Mouse (Mus musculus) T-helper 2 cell (primary cell): ENCODE measurements at regions not wholly inside any gene's neighbourhood (a gene's known extent, or its start where the extent isn't known, plus 50 kb on each side); places are given as distances from the start of the nearest gene placed in this dataset.

ENCODE experiments used
- in situ Hi-C: fragments of 300-600 bp; cut with MboI, MseI; formaldehyde crosslinking; loops from one replicate; pipeline ENCODE4 v1.15.1; 2025; ENCODE audit warnings: high pct_unique_total_duplicates

GRCm38 (mm10) chr15:42768396-42768795 lies 2634.2 kb downstream of the 9330182O14Rik start:
- in situ Hi-C loops = no loop called here

DNA sequence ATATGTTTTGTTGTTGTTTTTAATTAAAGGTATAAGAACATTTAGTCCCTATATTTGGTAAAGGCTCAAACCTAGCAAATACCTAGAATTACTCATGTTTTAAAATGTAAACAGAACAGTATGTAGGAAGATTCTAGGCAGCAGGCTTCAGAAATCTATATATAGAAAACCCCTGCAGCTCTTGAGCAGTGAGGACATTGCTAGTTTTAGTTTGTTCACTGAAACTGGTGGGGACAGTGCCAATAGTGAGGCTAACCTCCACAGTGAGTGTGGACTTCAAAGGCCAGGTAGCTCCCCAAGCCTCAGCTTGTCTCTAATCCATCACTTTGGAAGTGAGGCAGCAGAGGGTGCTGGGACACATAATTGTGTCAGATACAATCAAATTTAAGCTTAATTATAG lies 2645.7 kb downstream of the 9330182O14Rik start:
- in situ Hi-C loops = no loop called here

DNA sequence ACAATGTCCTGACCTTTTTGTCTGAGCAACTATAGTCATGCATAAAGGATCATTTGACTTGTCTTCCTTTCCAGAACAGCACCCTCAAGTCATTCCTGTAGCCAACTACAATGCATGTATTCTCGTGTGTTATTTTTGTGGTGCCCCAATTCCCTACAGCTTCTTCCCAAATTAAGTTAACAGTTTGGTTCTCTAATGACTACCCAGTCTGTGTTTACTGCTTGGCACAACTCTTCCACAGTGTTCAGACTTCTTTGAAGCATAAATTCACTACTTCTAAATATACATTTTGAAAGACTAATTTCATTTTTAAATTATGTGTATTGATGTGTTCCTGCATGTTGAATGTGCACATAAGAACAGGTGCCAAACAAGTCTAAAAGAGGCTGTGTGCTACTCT lies 2667.1 kb downstream of the 9330182O14Rik start:
- in situ Hi-C loops = no loop called here

DNA sequence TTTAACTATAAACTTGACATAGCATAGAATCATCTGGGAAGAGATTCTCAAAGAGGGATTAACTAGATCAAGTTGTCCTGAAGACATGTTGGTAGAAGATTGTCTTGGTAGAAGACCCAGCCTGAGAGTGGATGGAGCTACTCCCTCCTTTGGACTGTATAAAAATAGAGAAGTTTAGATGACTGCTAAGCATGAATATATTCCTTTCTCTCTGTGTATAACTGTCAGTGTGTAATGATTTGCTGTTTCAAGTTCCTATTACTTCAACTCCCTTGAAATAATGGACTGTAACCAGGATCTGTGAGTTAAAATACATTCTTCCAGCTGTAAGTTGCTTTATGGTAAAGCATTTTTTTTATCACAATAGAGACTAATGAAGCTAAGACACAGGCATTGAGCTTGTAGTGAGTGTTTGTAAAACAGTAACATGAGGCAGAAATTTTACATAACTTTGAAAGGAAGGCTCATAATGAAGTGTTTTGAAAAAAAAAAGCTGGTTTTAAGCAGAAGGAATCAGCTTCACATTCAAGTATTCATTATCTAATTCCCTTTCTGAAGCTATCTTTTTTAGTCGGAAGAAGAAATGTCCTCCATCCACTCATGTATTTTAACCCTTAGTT lies 2676.8 kb downstream of the 9330182O14Rik start:
- in situ Hi-C loops = no loop called here

DNA sequence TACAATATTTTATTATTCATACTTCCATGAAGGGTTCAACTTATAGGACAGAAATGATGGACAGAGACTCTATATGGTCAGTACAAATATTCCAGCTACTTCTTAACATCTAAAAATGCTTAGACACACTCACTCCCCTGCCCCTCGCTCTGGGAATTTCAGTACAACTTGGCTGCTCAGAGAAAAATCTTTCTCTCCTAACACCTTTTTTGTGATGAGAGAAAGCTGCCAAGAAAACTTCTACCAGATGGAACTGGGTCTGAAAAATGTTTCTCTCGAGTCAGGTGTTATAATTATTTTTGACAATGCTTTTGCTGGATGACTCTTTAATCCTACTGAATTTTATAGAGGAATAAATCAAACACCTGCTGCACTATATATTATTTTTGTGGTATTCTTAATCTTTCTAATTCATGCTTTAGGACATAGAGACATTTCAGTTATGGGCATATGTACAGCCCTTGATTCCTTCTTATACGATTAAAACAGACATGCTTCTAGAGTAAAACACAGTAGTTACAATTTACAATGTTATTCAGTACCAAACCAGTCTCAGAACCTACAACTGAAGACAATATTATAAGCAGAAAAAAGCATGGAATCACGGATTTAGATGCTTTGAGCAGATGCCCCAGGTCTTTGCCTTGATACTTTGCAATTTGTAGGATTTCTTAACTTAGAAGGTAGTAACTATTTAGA lies 2681.0 kb downstream of the 9330182O14Rik start:
- in situ Hi-C loops = no loop called here

- in situ Hi-C loops = no loop called here
Measured at GRCm38 (mm10) chr15:42838839-42839238, 2704.7 kb downstream of the 9330182O14Rik start.

DNA sequence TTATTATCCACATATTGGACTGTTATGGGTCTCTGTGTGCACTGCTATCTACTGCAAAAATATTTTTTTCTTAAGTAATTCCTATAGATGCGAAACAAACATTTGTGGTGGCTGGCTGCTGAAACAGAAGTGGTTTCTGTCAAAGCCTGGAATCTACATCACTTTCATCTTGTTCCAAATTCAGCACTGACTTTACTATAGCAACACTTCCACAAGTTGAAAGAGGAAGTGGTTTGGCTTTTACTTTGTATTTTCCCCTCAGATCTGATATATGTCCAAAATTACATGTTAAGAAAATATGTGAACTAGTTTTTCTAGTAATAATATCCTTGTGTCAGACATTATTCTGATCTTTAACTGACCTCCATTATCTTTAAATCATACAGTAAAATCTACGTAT lies 2715.8 kb downstream of the 9330182O14Rik start:
- in situ Hi-C loops = no loop called here

DNA sequence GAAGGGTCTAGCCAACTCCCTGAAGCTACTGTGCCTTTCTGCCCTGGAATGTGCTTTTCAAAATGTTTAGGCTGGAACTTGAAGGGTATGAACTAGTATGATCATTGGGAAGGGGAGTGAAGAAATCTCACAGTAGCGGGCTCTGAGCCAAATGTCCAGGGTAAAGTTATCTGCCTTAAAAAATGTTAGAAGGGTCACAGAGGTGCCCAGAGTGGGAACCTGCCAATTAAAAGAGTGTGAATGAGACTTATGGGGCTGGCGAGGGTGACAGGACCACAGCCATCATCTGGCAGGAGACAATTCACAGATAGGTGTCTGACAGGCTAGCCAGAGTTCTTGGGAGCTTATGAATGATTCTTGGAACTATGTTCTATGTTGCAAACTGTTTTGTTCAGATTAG lies 2738.3 kb downstream of the 9330182O14Rik start:
- in situ Hi-C loops = no loop called here

- in situ Hi-C loops = no loop called here
Measured at GRCm38 (mm10) chr15:42894611-42895010, 2760.4 kb downstream of the 9330182O14Rik start.

- in situ Hi-C loops = no loop called here
Measured at GRCm38 (mm10) chr15:42900056-42900455, 2765.9 kb downstream of the 9330182O14Rik start.

DNA sequence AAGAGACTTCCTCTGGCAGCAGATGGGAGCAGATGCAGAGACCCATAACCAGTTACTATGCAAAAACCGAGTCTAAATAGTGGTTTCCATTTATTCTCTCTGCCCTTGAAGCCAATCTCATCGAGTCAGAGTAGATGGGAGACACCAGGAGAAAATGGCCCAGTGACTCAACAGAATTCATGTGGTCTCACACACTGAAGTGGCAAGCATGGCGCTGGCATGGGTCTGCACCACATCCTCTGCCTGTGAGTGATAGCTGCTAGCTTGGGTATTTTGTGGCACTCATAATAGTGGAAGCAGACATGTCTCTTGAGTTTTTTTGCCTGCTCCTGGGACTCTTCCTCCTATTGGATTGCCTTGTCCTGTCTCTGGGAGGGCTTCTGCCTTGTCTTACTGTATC lies 2767.6 kb downstream of the 9330182O14Rik start:
- in situ Hi-C loops = no loop called here

DNA sequence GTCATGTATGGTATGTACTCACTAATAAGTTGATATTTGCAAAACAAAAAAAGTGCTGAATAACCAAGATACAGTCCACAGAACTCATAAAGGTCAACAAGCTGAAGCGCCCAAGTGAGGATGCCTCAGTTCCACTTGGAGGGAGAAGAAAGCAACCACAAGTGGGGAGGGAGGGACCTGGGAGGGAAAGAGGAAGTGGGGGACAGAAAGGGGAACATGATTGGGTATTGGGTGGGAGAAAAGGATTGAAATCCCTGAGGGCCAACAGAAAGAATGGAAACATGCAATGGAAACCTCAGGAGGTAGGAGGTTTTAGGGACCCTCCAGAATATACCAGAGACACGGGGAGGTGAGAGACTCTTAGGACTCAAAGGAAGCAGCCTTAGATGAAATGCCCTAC lies 2777.2 kb downstream of the 9330182O14Rik start:
- in situ Hi-C loops = no loop called here

- in situ Hi-C loops = no loop called here
Measured at GRCm38 (mm10) chr15:42912880-42913279, 2778.7 kb downstream of the 9330182O14Rik start.

DNA sequence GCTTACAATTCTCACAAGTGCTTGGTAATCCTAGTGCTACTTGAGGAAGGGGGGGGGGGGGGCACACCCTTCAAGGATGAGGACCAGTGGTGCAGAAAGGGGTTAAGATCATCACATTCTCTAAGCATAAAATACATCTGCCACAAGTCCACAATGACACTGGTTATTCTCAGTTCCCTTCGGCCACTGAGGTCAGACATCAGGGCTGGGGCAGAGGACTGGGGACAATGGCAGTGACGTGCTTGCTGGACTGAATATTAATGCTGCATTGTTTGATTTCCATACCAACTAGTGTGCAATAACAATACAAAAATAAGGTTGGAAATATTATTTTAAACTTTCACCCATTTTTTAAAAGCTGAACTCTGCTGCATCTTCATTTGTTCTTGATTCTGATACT lies 2779.1 kb downstream of the 9330182O14Rik start:
- in situ Hi-C loops = no loop called here

- in situ Hi-C loops = no loop called here
Measured at GRCm38 (mm10) chr15:42914099-42914498, 2779.9 kb downstream of the 9330182O14Rik start.

DNA sequence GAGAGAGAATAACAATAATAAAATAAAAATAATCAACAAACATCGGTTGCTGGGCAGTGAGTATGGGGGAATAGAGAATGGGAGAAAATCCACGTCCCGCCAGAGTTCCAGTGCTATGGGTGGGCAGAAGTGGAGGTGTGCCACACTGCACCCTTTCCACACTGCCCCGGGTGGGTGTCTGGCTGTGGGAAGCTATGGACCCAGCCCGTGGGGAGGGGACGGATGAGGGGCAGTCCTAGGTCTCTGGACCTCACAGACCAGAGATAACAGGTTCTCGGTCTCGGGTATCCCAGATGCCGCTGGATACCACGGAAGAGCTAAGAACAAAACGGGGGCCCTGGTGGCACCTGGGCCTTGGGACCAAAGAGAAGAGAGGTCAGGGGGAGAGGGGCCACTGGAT lies 2781.0 kb downstream of the 9330182O14Rik start:
- in situ Hi-C loops = no loop called here

DNA sequence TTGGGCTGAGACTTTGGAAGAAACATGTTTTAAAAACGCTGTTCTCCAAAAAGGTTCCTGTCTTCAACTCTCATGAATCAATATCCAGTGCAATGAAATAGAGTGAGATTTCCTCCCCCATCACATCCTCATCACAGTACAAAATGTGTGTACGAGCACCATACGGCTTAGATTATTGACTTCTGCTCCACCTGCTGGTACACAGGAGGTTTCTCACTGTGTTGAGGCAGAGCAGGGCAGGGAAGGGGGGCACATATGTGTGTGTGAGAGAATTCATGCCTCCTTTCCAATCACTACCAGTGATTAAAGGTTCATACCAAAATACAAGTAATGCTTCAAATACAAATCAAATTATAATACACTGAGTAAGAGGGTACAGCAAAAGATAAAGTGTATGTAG lies 2787.5 kb downstream of the 9330182O14Rik start:
- in situ Hi-C loops = no loop called here

DNA sequence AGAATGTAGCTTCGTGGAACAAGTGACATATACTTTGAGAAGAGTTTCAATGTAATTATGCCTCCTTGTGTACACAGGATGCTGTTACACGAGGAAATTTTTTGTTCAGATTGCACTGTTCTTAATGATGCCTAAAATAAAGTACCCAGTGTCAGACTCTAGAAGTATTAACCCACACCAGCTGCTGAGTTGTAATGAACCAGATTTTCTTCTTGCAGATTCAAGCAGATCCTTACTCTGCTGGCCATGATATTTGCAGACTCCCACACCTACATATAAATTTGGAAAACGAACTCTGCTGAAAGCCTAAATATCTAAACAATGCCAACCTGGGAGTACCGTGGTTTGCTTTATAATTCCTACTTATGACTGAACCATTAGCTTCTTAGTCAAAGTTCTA lies 2794.2 kb downstream of the 9330182O14Rik start:
- in situ Hi-C loops = no loop called here

GRCm38 (mm10) chr15:42944610-42945009 lies 2810.4 kb downstream of the 9330182O14Rik start:
- in situ Hi-C loops = no loop called here

DNA sequence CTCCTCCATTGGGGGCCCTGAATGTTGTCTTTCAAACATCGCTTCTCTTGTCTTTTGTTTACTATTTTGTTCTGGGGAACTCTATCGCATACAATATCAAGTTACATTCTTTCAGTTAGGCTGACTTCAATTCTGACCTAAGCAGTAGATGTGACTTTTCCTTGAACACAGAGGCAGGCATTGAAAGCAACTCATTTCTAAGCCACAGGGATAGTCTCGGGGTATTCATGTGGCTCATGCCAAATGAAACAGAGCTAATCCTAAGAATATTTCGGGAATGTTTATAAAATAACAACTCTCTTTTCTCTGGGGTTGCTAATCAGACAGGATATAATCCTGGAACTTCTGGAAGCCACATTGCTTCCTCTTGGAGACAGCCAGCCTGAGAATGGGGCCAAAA lies 2821.0 kb downstream of the 9330182O14Rik start:
- in situ Hi-C loops = loop anchor here (25.0 kb wide), 1 partner anchor 582 kb away; no protein-coding TSS in a partner anchor

DNA sequence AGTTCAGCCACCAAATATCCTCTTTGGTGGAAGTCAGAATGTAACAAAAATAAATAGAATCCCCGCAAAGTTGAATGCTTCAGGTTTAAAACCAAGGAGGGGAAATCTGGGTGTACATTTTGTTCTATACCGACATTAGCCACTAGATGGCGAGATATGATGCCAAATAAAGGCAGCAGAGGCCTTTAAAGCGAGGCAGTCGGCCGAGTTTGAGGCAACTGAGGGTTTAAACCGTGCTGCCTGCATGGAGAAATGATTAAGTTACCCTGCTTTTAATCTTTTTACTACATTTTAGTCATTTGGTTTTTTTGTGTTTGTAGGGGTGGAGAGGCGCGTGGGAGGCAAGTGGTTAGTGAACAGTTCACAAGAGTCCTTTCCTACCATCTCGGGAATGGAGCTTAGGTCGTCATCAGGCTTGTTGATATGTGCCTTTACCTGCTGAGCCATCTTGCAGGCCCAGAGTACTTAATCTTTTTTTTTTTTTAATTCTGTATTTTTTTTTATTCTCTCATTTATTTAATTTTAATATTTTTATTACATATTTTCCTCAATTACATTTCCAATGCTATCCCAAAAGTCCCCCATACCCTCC lies 2828.7 kb downstream of the 9330182O14Rik start:
- in situ Hi-C loops = loop anchor here (25.0 kb wide), 1 partner anchor 574 kb away; no protein-coding TSS in a partner anchor

DNA sequence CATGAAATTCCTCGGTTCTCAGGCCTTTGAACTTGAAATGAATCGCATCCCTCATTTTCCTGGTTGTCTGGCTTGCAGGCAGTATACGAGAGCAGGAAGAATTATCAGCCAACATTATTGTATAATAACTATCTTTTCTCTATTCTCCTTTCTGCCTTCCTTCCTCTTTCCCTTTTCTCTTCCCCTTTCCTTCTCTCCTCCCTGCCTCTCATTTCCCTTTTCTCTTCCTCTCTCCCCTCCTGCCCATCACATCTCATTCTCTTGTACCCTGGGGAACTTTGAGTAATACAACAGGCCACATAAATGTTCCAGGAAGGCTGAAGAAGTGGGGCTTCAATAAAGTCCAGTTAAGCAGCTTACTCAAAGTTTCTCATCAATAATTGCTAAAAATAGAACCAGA lies 2831.1 kb downstream of the 9330182O14Rik start:
- in situ Hi-C loops = loop anchor here (25.0 kb wide), 1 partner anchor 572 kb away; no protein-coding TSS in a partner anchor
